Mouse (Mus musculus) lung, adult 2 months (tissue): ENCODE measurements around the gene Cdk1.

Source experiments
- CTCF ChIP-seq: fragments of 200-500 bp; IDR thresholded peaks from 2 replicates; pipeline ENCODE4 v1.5.1; 2011; ENCODE audit warnings: mild to moderate bottlenecking, low read length, control low read depth; ENCODE audit not compliant: insufficient read depth
- POLR2A ChIP-seq: fragments of 200-500 bp; IDR thresholded peaks from 2 replicates; pipeline ENCODE4 v1.6.1; 2011; ENCODE audit warnings: low read depth, mild to moderate bottlenecking, control low read depth, low read length, borderline replicate concordance; ENCODE audit errors: extremely low read depth

DNA sequence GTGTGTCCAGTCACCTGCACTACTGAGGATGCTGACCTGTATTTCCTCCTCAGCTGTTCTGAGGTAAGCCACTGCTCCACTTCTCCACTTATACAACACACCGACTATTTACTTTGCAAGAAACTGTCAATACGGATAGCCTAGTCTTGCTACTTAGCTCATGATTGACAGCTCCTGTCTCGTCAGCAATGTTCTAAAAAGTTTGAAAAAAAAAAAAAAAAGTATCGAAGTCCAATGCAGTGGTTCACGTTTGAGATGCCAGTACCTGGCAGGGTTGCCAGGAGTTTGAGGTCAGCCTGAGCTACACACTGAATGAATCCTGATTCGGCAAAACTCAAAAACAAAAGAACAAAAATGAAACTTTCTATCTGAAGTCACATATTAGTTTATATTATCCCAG is 21.5 kb downstream of the Cdk1 start:
- TF ChIP-seq CTCF, result no peak
- TF ChIP-seq POLR2A, result no peak
